Mouse (Mus musculus) myocyte (in vitro differentiated cells): Measurements from ENCODE around the gene Wnt4. TPM values are rescaled to one million over a fixed set of nuclear protein-coding genes. Genes with fewer than 3 reads are reported as not detected.

ENCODE experiments used
- H3K27me3 ChIP-seq: one replicate; pipeline ENCODE4 v1.6.1; 2011; ENCODE audit not compliant: control insufficient read depth, insufficient read depth, insufficient read length
- H3K36me3 ChIP-seq: one replicate; pipeline ENCODE4 v1.6.1; 2011; ENCODE audit not compliant: control insufficient read depth, insufficient read depth
- H3K4me2 ChIP-seq: one replicate; pipeline ENCODE4 v1.6.1; 2011; ENCODE audit warnings: low read depth, control low read depth
- H3K4me3 ChIP-seq: one replicate; pipeline ENCODE4 v1.5.1; 2011; ENCODE audit warnings: mild to moderate bottlenecking, control low read depth, moderate library complexity
- H3K79me2 ChIP-seq: one replicate; pipeline ENCODE4 v1.6.1; 2011; ENCODE audit not compliant: control insufficient read depth, insufficient read depth
- H3ac ChIP-seq: one replicate; pipeline ENCODE4 v1.6.1; 2011; ENCODE audit not compliant: control insufficient read depth, insufficient read length
- CEBPB ChIP-seq: IDR thresholded peaks from 2 replicates; pipeline ENCODE4 v1.6.1; 2011; ENCODE audit warnings: mild to moderate bottlenecking, moderate library complexity; ENCODE audit not compliant: poor library complexity, insufficient read depth, severe bottlenecking
- E2F4 ChIP-seq: IDR thresholded peaks from one replicate; pipeline ENCODE4 v1.6.1; 2011; ENCODE audit warnings: mild to moderate bottlenecking, control low read depth, moderate library complexity; ENCODE audit not compliant: insufficient read depth
- MAX ChIP-seq: IDR thresholded peaks from one replicate; pipeline ENCODE4 v1.6.1; 2011; ENCODE audit warnings: low read depth, mild to moderate bottlenecking, control low read depth
- MYOD1 ChIP-seq, 3 experiments: IDR thresholded peaks; one replicate each; pipeline ENCODE4 v1.6.1; 2011; ENCODE audit warnings: control low read depth in 2 of 3, low read depth in 2 of 3, mild to moderate bottlenecking in 2 of 3, moderate library complexity in 1 of 3; ENCODE audit not compliant: insufficient read length in 2 of 3, control insufficient read depth in 1 of 3
- MYOG ChIP-seq, 3 experiments: IDR thresholded peaks; one replicate each; pipeline ENCODE4 v1.6.1; 2011; ENCODE audit warnings: control low read depth in 2 of 3, low read depth in 2 of 3, mild to moderate bottlenecking in 2 of 3; ENCODE audit not compliant: insufficient read length in 2 of 3, control insufficient read depth in 1 of 3, insufficient read depth in 1 of 3
- POLR2A ChIP-seq: IDR thresholded peaks from one replicate; pipeline ENCODE4 v1.6.1; 2011; ENCODE audit warnings: low read depth, mild to moderate bottlenecking, control low read depth, moderate library complexity; ENCODE audit not compliant: insufficient read length
- POLR2AphosphoS2 ChIP-seq: IDR thresholded peaks from one replicate; pipeline ENCODE4 v1.6.1; 2011; ENCODE audit warnings: low read depth, control low read depth; ENCODE audit not compliant: insufficient read length
- REST ChIP-seq: IDR thresholded peaks from one replicate; pipeline ENCODE4 v1.6.1; 2011; ENCODE audit warnings: mild to moderate bottlenecking, control low read depth, moderate library complexity; ENCODE audit not compliant: insufficient read depth, insufficient read length
- SRF ChIP-seq: IDR thresholded peaks from one replicate; pipeline ENCODE4 v1.6.1; 2011; ENCODE audit warnings: low read depth; ENCODE audit not compliant: control insufficient read depth, insufficient read length
- TCF12 ChIP-seq: IDR thresholded peaks from one replicate; pipeline ENCODE4 v1.6.1; 2011; ENCODE audit warnings: mild to moderate bottlenecking, control low read depth; ENCODE audit not compliant: poor library complexity, insufficient read depth, severe bottlenecking
- TCF3 ChIP-seq: IDR thresholded peaks from one replicate; pipeline ENCODE4 v1.6.1; 2011; ENCODE audit warnings: low read depth, control low read depth; ENCODE audit not compliant: insufficient read length
- USF1 ChIP-seq: IDR thresholded peaks from one replicate; pipeline ENCODE4 v1.6.1; 2011; ENCODE audit warnings: low read depth, mild to moderate bottlenecking, control low read depth, moderate library complexity
- polyA plus RNA-seq: library from polyadenylated mRNA; unstranded; fragments of >200 nt; fragmentation: generic; extraction: Trizol; gene quantifications from one replicate; pipeline ENCODE4 v1.2.1, GENCODE M21; 2012; ENCODE audit warnings: missing spikeins

Wnt4 gene
- polyA plus RNA-seq, 1 experiment, result 5.2 TPM

GRCm38 (mm10) chr4:137282584-137283406 lies 5.5 kb downstream of the Wnt4 start:
- no peak for TF ChIP-seq MYOD1 (IDR thresholded peaks at IDR 0.05; ENCODE audit: control insufficient read depth in 1 of 3, insufficient read length in 2 of 3, low read depth in 2 of 3)
- Histone ChIP-seq H3K4me3 (no peak overlapping the region), H3K36me3 (no peaks in the 10 kb centered on the region), H3K4me2 (no peak overlapping the region), H3K27me3 (peaks cover 7% of the 10 kb centered on the region), H3ac (no peak overlapping the region), H3K79me2 (no peaks in the 10 kb centered on the region)

- Histone ChIP-seq H3K79me2 (no peaks in the 10 kb centered on the region), H3K4me2 (no peak overlapping the region), H3ac (no peak overlapping the region), H3K27me3 (peaks cover 1% of the 10 kb centered on the region), H3K36me3 (no peaks in the 10 kb centered on the region), H3K4me3 (no peak overlapping the region)
- no peak for TF ChIP-seq MYOD1 (IDR thresholded peaks at IDR 0.05; ENCODE audit: control insufficient read depth in 1 of 3, insufficient read length in 2 of 3, low read depth in 2 of 3)
Observed at GRCm38 (mm10) chr4:137283407-137283732, 6.1 kb downstream of the Wnt4 start.

GRCm38 (mm10) chr4:137285876-137286661 lies 8.8 kb downstream of the Wnt4 start:
- H3K36me3 ChIP-seq, result no peaks in the 10 kb centered on the region
- H3K27me3 ChIP-seq, result no peaks in the 10 kb centered on the region
- peak overlapping the region; percentile 40 for H3K4me2 ChIP-seq
- no peaks in the 10 kb centered on the region for H3K79me2 ChIP-seq
- H3K4me3 ChIP-seq, result no peak overlapping the region
- no peak overlapping the region for H3ac ChIP-seq
- TF ChIP-seq REST, result no peak
- no peak for TF ChIP-seq MAX
- no peak for TF ChIP-seq TCF3
- no peak for TF ChIP-seq E2F4
- no peak for TF ChIP-seq POLR2A
- TF ChIP-seq USF1, result no peak
- no peak for TF ChIP-seq TCF12
- TF ChIP-seq SRF, result no peak
- TF ChIP-seq MYOG (IDR thresholded peaks at IDR 0.05; ENCODE audit: control insufficient read depth in 1 of 3, insufficient read depth in 1 of 3, insufficient read length in 2 of 3, low read depth in 2 of 3), result no peak
- TF ChIP-seq CEBPB, result no peak
- TF ChIP-seq POLR2AphosphoS2, result no peak
- no peak for TF ChIP-seq MYOD1 (IDR thresholded peaks at IDR 0.05; ENCODE audit: control insufficient read depth in 1 of 3, insufficient read length in 2 of 3, low read depth in 2 of 3)

GRCm38 (mm10) chr4:137286662-137286953 lies 9.3 kb downstream of the Wnt4 start:
- TF ChIP-seq MYOG (IDR thresholded peaks at IDR 0.05; ENCODE audit: control insufficient read depth in 1 of 3, insufficient read depth in 1 of 3, insufficient read length in 2 of 3, low read depth in 2 of 3) (peak in 1 of 3 experiments; percentile 45), TCF3 (no peak), E2F4 (no peak), MYOD1 (IDR thresholded peaks at IDR 0.05; ENCODE audit: control insufficient read depth in 1 of 3, insufficient read length in 2 of 3, low read depth in 2 of 3) (no peak), POLR2A (no peak), USF1 (no peak), MAX (no peak), REST (no peak)
- H3K27me3 ChIP-seq, result no peaks in the 10 kb centered on the region
- peak overlapping the region; percentile 40 for H3K4me2 ChIP-seq
- no peaks in the 10 kb centered on the region for H3K36me3 ChIP-seq
- H3K79me2 ChIP-seq, result no peaks in the 10 kb centered on the region
- no peak overlapping the region for H3K4me3 ChIP-seq
- H3ac ChIP-seq, result no peak overlapping the region

GRCm38 (mm10) chr4:137287206-137287605 lies 9.9 kb downstream of the Wnt4 start:
- Histone ChIP-seq H3K79me2 (no peaks in the 10 kb centered on the region), H3ac (no peak overlapping the region), H3K27me3 (no peaks in the 10 kb centered on the region), H3K36me3 (no peaks in the 10 kb centered on the region), H3K4me2 (peak overlapping the region; percentile 51), H3K4me3 (no peak overlapping the region)
- TF ChIP-seq TCF12, result no peak
- TF ChIP-seq SRF, result peak; percentile 63
- peak in 2 of 3 experiments; percentile 26 to 76 for TF ChIP-seq MYOD1 (IDR thresholded peaks at IDR 0.05; ENCODE audit: control insufficient read depth in 1 of 3, insufficient read length in 2 of 3, low read depth in 2 of 3)
- TF ChIP-seq MYOG (IDR thresholded peaks at IDR 0.05; ENCODE audit: control insufficient read depth in 1 of 3, insufficient read depth in 1 of 3, insufficient read length in 2 of 3, low read depth in 2 of 3), result peak in 2 of 3 experiments; percentile 19 to 75
